Mouse (Mus musculus): ENCODE results near the gene Nol9. TPM values are rescaled to one million over a fixed set of nuclear protein-coding genes. Genes with fewer than 3 reads are reported as not detected.
A peak's percentile ranks its signal among the peaks of the same experiment; 100 is the strongest.

Gene Nol9
- polyA plus RNA-seq, 1 experiment from 2014 or later: 22.4 TPM

GRCm38 (mm10) chr4:152069245-152069644 is 30.1 kb downstream of the Nol9 start:
- ATAC-seq: no peak
- 80% methylated on average over 3 of the region's 3 CpGs for WGBS

GRCm38 (mm10) chr4:152070494-152071396 is 31.6 kb downstream of the Nol9 start:
- H3K4me1 ChIP-seq (ENCODE audit: control insufficient read depth, insufficient read depth, low read length): peaks cover 9% of the 10 kb centered on the region
- H3K9me3 ChIP-seq (ENCODE audit: control insufficient read depth, low read length): no peaks in the 10 kb centered on the region
- 70% methylated on average over 11 of the region's 11 CpGs for WGBS
- H3K27me3 ChIP-seq (replicated peaks; ENCODE audit: control insufficient read depth, insufficient read depth, low read length): no peaks in the 10 kb centered on the region
- no peaks in the 10 kb centered on the region for H3K36me3 ChIP-seq (ENCODE audit: control insufficient read depth, insufficient read depth, low read length)
- no peak for ATAC-seq
- H3K4me3 ChIP-seq (ENCODE audit: low read length): no peak overlapping the region
- H3K9ac ChIP-seq (ENCODE audit: low read depth, low read length): no peak overlapping the region
- no peak overlapping the region for H3K4me2 ChIP-seq (ENCODE audit: low read depth, low read length)
- no peak overlapping the region for H3K27ac ChIP-seq (ENCODE audit: low read length)

More at GRCm38 (mm10) chr4:152069245-152069644, 30.1 kb downstream of the Nol9 start:
- no peak overlapping the region for H3K4me3 ChIP-seq (ENCODE audit: low read length)
- H3K36me3 ChIP-seq (ENCODE audit: control insufficient read depth, insufficient read depth, low read length): 0 out of 2 replicates have a peak, but pooled peaks cover 3% of the 10 kb centered on the region
- no peak overlapping the region for H3K27ac ChIP-seq (ENCODE audit: low read length)
- no peak overlapping the region for H3K9ac ChIP-seq (ENCODE audit: low read depth, low read length)
- H3K4me1 ChIP-seq (ENCODE audit: control insufficient read depth, insufficient read depth, low read length): peaks cover 9% of the 10 kb centered on the region
- no peak overlapping the region for H3K4me2 ChIP-seq (ENCODE audit: low read depth, low read length)
- H3K27me3 ChIP-seq (replicated peaks; ENCODE audit: control insufficient read depth, insufficient read depth, low read length): no peaks in the 10 kb centered on the region
- H3K9me3 ChIP-seq (ENCODE audit: control insufficient read depth, low read length): no peaks in the 10 kb centered on the region

GRCm38 (mm10) chr4:152072121-152072601 is 33.0 kb downstream of the Nol9 start, which contains the start of gene Plekhg5:
Gene Plekhg5, plus strand, starts transcription at chr4:152072498.
- Histone ChIP-seq H3K9me3 (ENCODE audit: control insufficient read depth, low read length) (no peaks in the 10 kb centered on the region), H3K4me1 (ENCODE audit: control insufficient read depth, insufficient read depth, low read length) (peaks cover 9% of the 10 kb centered on the region), H3K27ac (ENCODE audit: low read length) (no peak within 1 kb of the TSS), H3K9ac (ENCODE audit: low read depth, low read length) (peak within 1 kb of the TSS; percentile 40), H3K4me2 (ENCODE audit: low read depth, low read length) (no peak within 1 kb of the TSS), H3K27me3 (replicated peaks; ENCODE audit: control insufficient read depth, insufficient read depth, low read length) (no peaks in the 10 kb centered on the region), H3K4me3 (ENCODE audit: low read length) (no peak within 1 kb of the TSS), H3K36me3 (ENCODE audit: control insufficient read depth, insufficient read depth, low read length) (no peaks in the 10 kb centered on the region)
- ATAC-seq: peak; percentile 45; the same call in 1 of the 2 replicates
- 52% methylated on average over 10 of the region's 10 CpGs for WGBS

GRCm38 (mm10) chr4:152072655-152073054 is 33.5 kb downstream of the Nol9 start:
- no peak overlapping the region for H3K27ac ChIP-seq (ENCODE audit: low read length)
- H3K4me1 ChIP-seq (ENCODE audit: control insufficient read depth, insufficient read depth, low read length): peaks cover 9% of the 10 kb centered on the region
- no peaks in the 10 kb centered on the region for H3K36me3 ChIP-seq (ENCODE audit: control insufficient read depth, insufficient read depth, low read length)
- WGBS: 71% methylated on average over 10 of the region's 10 CpGs
- no peak overlapping the region for H3K4me3 ChIP-seq (ENCODE audit: low read length)
- no peaks in the 10 kb centered on the region for H3K27me3 ChIP-seq (replicated peaks; ENCODE audit: control insufficient read depth, insufficient read depth, low read length)
- no peaks in the 10 kb centered on the region for H3K9me3 ChIP-seq (ENCODE audit: control insufficient read depth, low read length)
- no peak for ATAC-seq
- H3K4me2 ChIP-seq (ENCODE audit: low read depth, low read length): no peak overlapping the region
- H3K9ac ChIP-seq (ENCODE audit: low read depth, low read length): peak overlapping the region; percentile 40

GRCm38 (mm10) chr4:152073715-152074114 is 34.6 kb downstream of the Nol9 start:
- no peak overlapping the region for H3K27ac ChIP-seq (ENCODE audit: low read length)
- no peaks in the 10 kb centered on the region for H3K36me3 ChIP-seq (ENCODE audit: control insufficient read depth, insufficient read depth, low read length)
- no peak overlapping the region for H3K9ac ChIP-seq (ENCODE audit: low read depth, low read length)
- ATAC-seq: no peak
- H3K4me2 ChIP-seq (ENCODE audit: low read depth, low read length): no peak overlapping the region
- no peaks in the 10 kb centered on the region for H3K27me3 ChIP-seq (replicated peaks; ENCODE audit: control insufficient read depth, insufficient read depth, low read length)
- H3K4me1 ChIP-seq (ENCODE audit: control insufficient read depth, insufficient read depth, low read length): peaks cover 9% of the 10 kb centered on the region
- H3K4me3 ChIP-seq (ENCODE audit: low read length): no peak overlapping the region
- no peaks in the 10 kb centered on the region for H3K9me3 ChIP-seq (ENCODE audit: control insufficient read depth, low read length)
- 79% methylated on average over 6 of the region's 6 CpGs for WGBS

GRCm38 (mm10) chr4:152074548-152074947 is 35.4 kb downstream of the Nol9 start:
- no peaks in the 10 kb centered on the region for H3K36me3 ChIP-seq (ENCODE audit: control insufficient read depth, insufficient read depth, low read length)
- peaks cover 9% of the 10 kb centered on the region for H3K4me1 ChIP-seq (ENCODE audit: control insufficient read depth, insufficient read depth, low read length)
- no peak overlapping the region for H3K4me2 ChIP-seq (ENCODE audit: low read depth, low read length)
- no peaks in the 10 kb centered on the region for H3K27me3 ChIP-seq (replicated peaks; ENCODE audit: control insufficient read depth, insufficient read depth, low read length)
- H3K27ac ChIP-seq (ENCODE audit: low read length): no peak overlapping the region
- no peak overlapping the region for H3K4me3 ChIP-seq (ENCODE audit: low read length)
- no peak for ATAC-seq
- no peak overlapping the region for H3K9ac ChIP-seq (ENCODE audit: low read depth, low read length)
- WGBS: 83% methylated on average over 9 of the region's 9 CpGs
- no peaks in the 10 kb centered on the region for H3K9me3 ChIP-seq (ENCODE audit: control insufficient read depth, low read length)

- no peak for ATAC-seq
Observed at GRCm38 (mm10) chr4:152077191-152077590, 38.1 kb downstream of the Nol9 start.

GRCm38 (mm10) chr4:152078105-152078530 is 39.0 kb downstream of the Nol9 start:
- WGBS: 85% methylated on average over 10 of the region's 10 CpGs
- H3K4me1 ChIP-seq (ENCODE audit: control insufficient read depth, insufficient read depth, low read length): no peaks in the 10 kb centered on the region
- H3K9me3 ChIP-seq (ENCODE audit: control insufficient read depth, low read length): no peaks in the 10 kb centered on the region
- no peak overlapping the region; the same call in 1 of the 2 replicates for H3K9ac ChIP-seq (ENCODE audit: low read depth, low read length)
- no peak overlapping the region for H3K4me3 ChIP-seq (ENCODE audit: low read length)
- H3K27ac ChIP-seq (ENCODE audit: low read length): no peak overlapping the region
- H3K36me3 ChIP-seq (ENCODE audit: control insufficient read depth, insufficient read depth, low read length): no peaks in the 10 kb centered on the region
- no peak overlapping the region for H3K4me2 ChIP-seq (ENCODE audit: low read depth, low read length)
- no peak for ATAC-seq
- no peaks in the 10 kb centered on the region for H3K27me3 ChIP-seq (replicated peaks; ENCODE audit: control insufficient read depth, insufficient read depth, low read length)

More at GRCm38 (mm10) chr4:152077191-152077590, 38.1 kb downstream of the Nol9 start:
- Histone ChIP-seq H3K9me3 (ENCODE audit: control insufficient read depth, low read length) (no peaks in the 10 kb centered on the region), H3K9ac (ENCODE audit: low read depth, low read length) (no peak overlapping the region), H3K4me1 (ENCODE audit: control insufficient read depth, insufficient read depth, low read length) (peaks cover 7% of the 10 kb centered on the region), H3K36me3 (ENCODE audit: control insufficient read depth, insufficient read depth, low read length) (no peaks in the 10 kb centered on the region), H3K27ac (ENCODE audit: low read length) (no peak overlapping the region), H3K27me3 (replicated peaks; ENCODE audit: control insufficient read depth, insufficient read depth, low read length) (no peaks in the 10 kb centered on the region), H3K4me3 (ENCODE audit: low read length) (no peak overlapping the region), H3K4me2 (ENCODE audit: low read depth, low read length) (no peak overlapping the region)
- whole genome bisulfite sequencing: 88% methylated on average over 9 of the region's 9 CpGs

- no peak for ATAC-seq
- 91% methylated on average over 3 of the region's 3 CpGs for WGBS
Observed at GRCm38 (mm10) chr4:152079261-152079660, 40.1 kb downstream of the Nol9 start.

More at GRCm38 (mm10) chr4:152079261-152079660, 40.1 kb downstream of the Nol9 start:
- Histone ChIP-seq H3K4me3 (ENCODE audit: low read length) (no peak overlapping the region), H3K9ac (ENCODE audit: low read depth, low read length) (no peak overlapping the region), H3K36me3 (ENCODE audit: control insufficient read depth, insufficient read depth, low read length) (no peaks in the 10 kb centered on the region), H3K4me2 (ENCODE audit: low read depth, low read length) (no peak overlapping the region), H3K4me1 (ENCODE audit: control insufficient read depth, insufficient read depth, low read length) (no peaks in the 10 kb centered on the region), H3K27me3 (replicated peaks; ENCODE audit: control insufficient read depth, insufficient read depth, low read length) (no peaks in the 10 kb centered on the region), H3K9me3 (ENCODE audit: control insufficient read depth, low read length) (no peaks in the 10 kb centered on the region), H3K27ac (ENCODE audit: low read length) (no peak overlapping the region)

Data from intestine, embryonic 16.5 days (tissue).